Mouse (Mus musculus): ENCODE data around the gene Mfsd9. TPM values are rescaled to one million over a fixed set of nuclear protein-coding genes. Genes with fewer than 3 reads are reported as not detected.

Mfsd9 gene
- total and polyA plus RNA-seq, 3 experiments, result not detected

DNA sequence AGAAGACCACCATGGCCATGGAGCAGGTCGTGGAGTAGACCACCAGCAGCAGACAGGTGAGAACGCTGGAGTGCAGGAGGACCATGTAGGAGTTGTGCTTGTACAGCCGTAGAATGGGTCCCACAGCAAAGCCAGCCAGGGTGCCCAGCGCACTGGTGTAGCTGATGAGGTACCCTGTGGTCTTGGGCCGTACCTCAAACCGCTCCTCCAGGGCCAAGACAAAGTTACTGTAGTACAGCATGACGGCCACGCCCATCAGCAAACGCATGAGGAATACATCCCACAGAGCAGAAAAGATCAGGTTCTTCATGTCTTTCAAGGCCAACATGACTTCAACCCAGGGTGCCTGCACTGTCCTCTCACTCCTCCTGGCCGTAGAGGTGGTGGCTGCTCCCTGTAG lies 16.4 kb downstream of the Mfsd9 start:
- in situ Hi-C loops (cut with MboI; ENCODE audit: low pct_ligation_motif_present, low pct_unique_long_range_greater_than_20kb, low sequenced_read_pairs), result no loop called here
- H3K27ac ChIP-seq (ENCODE audit: insufficient read depth, low read depth), result no peak overlapping the region
- no peak overlapping the region for H3K9ac ChIP-seq (ENCODE audit: insufficient read depth, low read depth)
- H3K4me2 ChIP-seq (ENCODE audit: insufficient read depth, low read depth, poor library complexity, severe bottlenecking), result no peak overlapping the region
- TF ChIP-seq MYC (IDR thresholded peaks at IDR 0.05; ENCODE audit: low read depth, low read length) (no peak), HCFC1 (IDR thresholded peaks at IDR 0.05; ENCODE audit: low read depth, low read length) (no peak), KAT2A (IDR thresholded peaks at IDR 0.05; ENCODE audit: insufficient replicate concordance, low read length) (no peak), EP300 (IDR thresholded peaks at IDR 0.05; ENCODE audit: low read length) (no peak), SMC3 (IDR thresholded peaks at IDR 0.05; ENCODE audit: low read depth, low read length) (no peak), MEF2A (IDR thresholded peaks at IDR 0.05; ENCODE audit: borderline replicate concordance, low read depth, low read length) (no peak), IRF4 (IDR thresholded peaks at IDR 0.05; ENCODE audit: low read depth, low read length) (no peak), USF2 (conservative IDR thresholded peaks at IDR 0.05; ENCODE audit: low read depth, low read length) (no peak), MXI1 (IDR thresholded peaks at IDR 0.05; ENCODE audit: low read depth, low read length) (no peak), NELFE (IDR thresholded peaks at IDR 0.05; ENCODE audit: low read depth, low read length) (no peak)
- no peaks in the 10 kb centered on the region for H3K27me3 ChIP-seq (replicated peaks)
- H3K36me3 ChIP-seq (replicated peaks in 1 of 2; ENCODE audit: control insufficient read depth in 1 of 2, insufficient read depth in 1 of 2, low read length in 1 of 2), result no peaks in the 10 kb centered on the region
- DNase-seq (ENCODE audit: extremely low read depth), result no peak
- dilution Hi-C loops (cut with MboI; ENCODE audit: extremely low pct_ligation_motif_present, extremely low pct_unique_long_range_greater_than_20kb, low sequenced_read_pairs), result no loop called here
- H3K4me1 ChIP-seq (ENCODE audit: control insufficient read depth in 1 of 2, insufficient read depth in 2 of 2), result no peaks in the 10 kb centered on the region
- H3K79me2 ChIP-seq (replicated peaks; ENCODE audit: control insufficient read depth, extremely low read depth, insufficient read depth, poor library complexity, severe bottlenecking), result no peaks in the 10 kb centered on the region
- peaks cover 67% of the 10 kb centered on the region for H3K9me3 ChIP-seq (replicated peaks; ENCODE audit: low read length)
- H3K4me3 ChIP-seq (replicated peaks in 1 of 3; ENCODE audit: low read depth in 2 of 3, low read length in 2 of 3, poor library complexity in 1 of 3), result no peak overlapping the region

- in situ Hi-C loops (cut with MboI; ENCODE audit: low pct_ligation_motif_present, low pct_unique_long_range_greater_than_20kb, low sequenced_read_pairs) (no loop called here), dilution Hi-C loops (cut with MboI; ENCODE audit: extremely low pct_ligation_motif_present, extremely low pct_unique_long_range_greater_than_20kb, low sequenced_read_pairs) (no loop called here)
- no peak for TF ChIP-seq PAX5 (IDR thresholded peaks at IDR 0.05; ENCODE audit: low read length)
- no peak for TF ChIP-seq UBTF (IDR thresholded peaks at IDR 0.05; ENCODE audit: low read depth, low read length)
- TF ChIP-seq TBP (conservative IDR thresholded peaks at IDR 0.05; ENCODE audit: low read depth, low read length), result no peak
- no peak for TF ChIP-seq MEF2A (IDR thresholded peaks at IDR 0.05; ENCODE audit: borderline replicate concordance, low read depth, low read length)
- Histone ChIP-seq H3K9me3 (replicated peaks; ENCODE audit: low read length) (peaks cover 69% of the 10 kb centered on the region), H3K27ac (ENCODE audit: insufficient read depth, low read depth) (no peak overlapping the region), H3K4me2 (ENCODE audit: insufficient read depth, low read depth, poor library complexity, severe bottlenecking) (no peak overlapping the region), H3K36me3 (replicated peaks in 1 of 2; ENCODE audit: control insufficient read depth in 1 of 2, insufficient read depth in 1 of 2, low read length in 1 of 2) (no peaks in the 10 kb centered on the region), H3K27me3 (replicated peaks) (no peaks in the 10 kb centered on the region), H3K4me1 (ENCODE audit: control insufficient read depth in 1 of 2, insufficient read depth in 2 of 2) (no peaks in the 10 kb centered on the region), H3K4me3 (replicated peaks in 1 of 3; ENCODE audit: low read depth in 2 of 3, low read length in 2 of 3, poor library complexity in 1 of 3) (no peak overlapping the region), H3K9ac (ENCODE audit: insufficient read depth, low read depth) (no peak overlapping the region), H3K79me2 (replicated peaks; ENCODE audit: control insufficient read depth, extremely low read depth, insufficient read depth, poor library complexity, severe bottlenecking) (no peaks in the 10 kb centered on the region)
- DNase-seq (ENCODE audit: extremely low read depth), result no peak
Observed at GRCm38 (mm10) chr1:40773234-40773633, 17.3 kb downstream of the Mfsd9 start.

DNA sequence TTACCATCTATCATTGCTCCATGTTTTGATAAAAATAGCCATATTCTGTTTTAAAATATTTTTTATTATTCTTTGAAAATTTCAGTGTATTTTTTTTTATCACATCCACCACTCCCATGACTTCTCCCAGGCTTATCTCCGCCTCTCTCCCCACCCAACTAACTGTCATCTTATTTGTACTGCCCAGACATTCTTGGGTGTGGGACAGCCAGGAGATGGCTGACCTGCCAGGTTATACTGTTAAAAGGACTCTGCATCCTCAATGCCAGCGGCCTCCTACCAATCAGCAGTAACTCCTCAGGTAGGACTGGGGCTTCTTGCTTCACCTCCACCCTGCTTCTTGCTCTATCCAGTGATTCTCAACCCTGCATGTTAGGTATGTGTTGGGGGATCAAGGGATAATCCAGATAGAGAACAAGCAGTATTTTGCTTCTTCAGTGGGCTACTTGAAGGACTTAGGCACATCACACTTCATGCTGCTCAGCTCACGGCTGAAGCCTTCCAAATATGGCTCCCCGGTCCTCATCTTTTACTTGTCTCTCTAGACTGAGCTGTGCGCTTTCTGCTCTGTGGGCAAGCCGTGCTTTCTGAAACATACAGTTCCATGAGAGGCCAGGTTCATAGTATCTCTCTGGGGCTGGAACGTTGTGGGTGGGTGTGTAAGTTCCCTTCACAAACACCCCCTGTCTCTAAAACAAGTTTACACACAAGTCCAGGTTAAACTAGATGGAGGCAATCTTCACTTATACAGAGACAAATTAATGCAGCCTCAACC lies 19.1 kb downstream of the Mfsd9 start:
- no peak for DNase-seq (ENCODE audit: extremely low read depth)
- H3K9me3 ChIP-seq (replicated peaks; ENCODE audit: low read length), result peaks cover 75% of the 10 kb centered on the region
- H3K4me1 ChIP-seq (ENCODE audit: control insufficient read depth in 1 of 2, insufficient read depth in 2 of 2), result no peaks in the 10 kb centered on the region
- no peak overlapping the region for H3K27ac ChIP-seq (ENCODE audit: insufficient read depth, low read depth)
- no peaks in the 10 kb centered on the region for H3K27me3 ChIP-seq (replicated peaks)
- no peak overlapping the region for H3K4me3 ChIP-seq (replicated peaks in 1 of 3; ENCODE audit: low read depth in 2 of 3, low read length in 2 of 3, poor library complexity in 1 of 3)
- dilution Hi-C loops (cut with MboI; ENCODE audit: extremely low pct_ligation_motif_present, extremely low pct_unique_long_range_greater_than_20kb, low sequenced_read_pairs) (no loop called here), in situ Hi-C loops (cut with MboI; ENCODE audit: low pct_ligation_motif_present, low pct_unique_long_range_greater_than_20kb, low sequenced_read_pairs) (no loop called here)
- no peak overlapping the region for H3K9ac ChIP-seq (ENCODE audit: insufficient read depth, low read depth)
- H3K36me3 ChIP-seq (replicated peaks in 1 of 2; ENCODE audit: control insufficient read depth in 1 of 2, insufficient read depth in 1 of 2, low read length in 1 of 2), result no peaks in the 10 kb centered on the region
- no peaks in the 10 kb centered on the region for H3K79me2 ChIP-seq (replicated peaks; ENCODE audit: control insufficient read depth, extremely low read depth, insufficient read depth, poor library complexity, severe bottlenecking)
- TF ChIP-seq HCFC1 (IDR thresholded peaks at IDR 0.05; ENCODE audit: low read depth, low read length) (no peak), ZNF384 (IDR thresholded peaks at IDR 0.05; ENCODE audit: low read depth, low read length) (no peak), GABPA (IDR thresholded peaks at IDR 0.05; ENCODE audit: insufficient replicate concordance, low read depth, low read length) (no peak), MAX (IDR thresholded peaks at IDR 0.05; ENCODE audit: low read length) (no peak), BHLHE40 (IDR thresholded peaks at IDR 0.05; ENCODE audit: low read depth, low read length) (no peak), CTCF (conservative IDR thresholded peaks at IDR 0.05 in 1 of 2, IDR thresholded peaks at IDR 0.05 in 1 of 2; ENCODE audit: low read depth in 2 of 2, low read length in 2 of 2) (no peak), ZC3H11A (IDR thresholded peaks at IDR 0.05; ENCODE audit: low read depth, low read length) (no peak), RAD21 (IDR thresholded peaks at IDR 0.05; ENCODE audit: low read depth, low read length) (no peak), CHD2 (IDR thresholded peaks at IDR 0.05; ENCODE audit: low read length) (no peak), MXI1 (IDR thresholded peaks at IDR 0.05; ENCODE audit: low read depth, low read length) (no peak), PAX5 (IDR thresholded peaks at IDR 0.05; ENCODE audit: low read length) (no peak), NELFE (IDR thresholded peaks at IDR 0.05; ENCODE audit: low read depth, low read length) (no peak), USF2 (conservative IDR thresholded peaks at IDR 0.05; ENCODE audit: low read depth, low read length) (no peak), SMC3 (IDR thresholded peaks at IDR 0.05; ENCODE audit: low read depth, low read length) (no peak), UBTF (IDR thresholded peaks at IDR 0.05; ENCODE audit: low read depth, low read length) (no peak), TBP (conservative IDR thresholded peaks at IDR 0.05; ENCODE audit: low read depth, low read length) (no peak), POLR2A (IDR thresholded peaks at IDR 0.05; ENCODE audit: low read depth, low read length) (no peak), TCF12 (IDR thresholded peaks at IDR 0.05; ENCODE audit: low read depth, low read length) (no peak), SIN3A (IDR thresholded peaks at IDR 0.05; ENCODE audit: low read length) (no peak), JUND (conservative IDR thresholded peaks at IDR 0.05; ENCODE audit: low read depth, low read length) (no peak)
- H3K4me2 ChIP-seq (ENCODE audit: insufficient read depth, low read depth, poor library complexity, severe bottlenecking), result no peak overlapping the region
